ENCODE assay signal across 8 mouse cellular contexts in the genomic region with DNA sequence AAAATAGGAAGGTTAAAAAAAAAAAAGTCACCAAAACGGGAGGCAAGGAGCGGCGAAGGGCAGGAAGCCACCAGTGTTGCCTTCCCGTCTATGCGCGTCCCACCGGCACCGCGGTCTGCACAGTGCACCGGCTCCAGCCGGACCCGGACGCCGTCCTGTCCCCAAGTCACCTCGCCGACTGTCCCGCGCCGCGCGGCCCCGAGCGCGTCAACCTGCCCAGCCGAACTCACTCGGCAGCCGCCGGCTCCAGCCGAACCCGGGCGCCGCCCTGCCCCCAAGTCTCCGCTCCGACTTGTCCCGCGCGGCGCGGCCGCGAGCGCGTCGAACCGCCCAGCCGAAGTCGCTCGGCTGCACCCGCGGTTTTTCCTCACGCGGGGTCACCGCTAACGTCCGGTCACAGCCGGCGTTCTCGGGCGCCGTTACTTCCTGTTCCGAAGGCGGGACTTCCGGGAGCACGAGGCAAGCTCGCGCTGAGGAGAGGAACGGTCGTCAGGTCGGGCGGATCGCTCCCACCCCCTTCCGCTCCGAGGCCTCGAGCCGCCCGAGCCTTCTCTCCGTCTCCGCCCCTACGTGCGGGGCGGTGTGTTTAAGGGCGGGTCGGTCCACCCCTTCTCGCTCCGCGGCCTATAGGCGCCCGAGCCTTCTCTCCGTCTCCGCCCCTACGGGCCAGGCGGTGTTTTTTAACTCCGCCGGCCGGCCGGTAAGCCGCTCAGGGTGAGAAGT. TPM values are rescaled to one million over a fixed set of nuclear protein-coding genes. Genes with fewer than 3 reads are reported as not detected.
DNase-seq lines count a peak whose midpoint lies in the region; ATAC-seq lines count a peak whose summit lies in the region.

Gene Hccs (minus strand): TSS at position 428 of the 723 bp plus-strand sequence.

- no peaks in the 10 kb centered on the region for H3K27me3 ChIP-seq in heart, embryonic 13.5 days (replicated peaks)
- peaks cover 5% of the 10 kb centered on the region; the same call in 1 of the 2 replicates for H3K27me3 ChIP-seq in liver, embryonic 12.5 days (replicated peaks)
- no peaks in the 10 kb centered on the region for H3K27me3 ChIP-seq in stomach, embryonic 15.5 days (replicated peaks)

- H3K27ac ChIP-seq in brown adipose tissue, adult 24 weeks (replicated peaks; ENCODE audit: low read depth, low read length): peak within 1 kb of the TSS; percentile 88
- peak within 1 kb of the TSS; percentile 83 for H3K27ac ChIP-seq in heart, embryonic 13.5 days (replicated peaks)
- H3K27ac ChIP-seq in liver, embryonic 12.5 days: peak within 1 kb of the TSS; percentile 89
- peak within 1 kb of the TSS; percentile 79 for H3K27ac ChIP-seq in stomach, embryonic 15.5 days

- WGBS in heart, embryonic 13.5 days: 17% methylated on average over 88 of the region's 97 CpGs
- 13% methylated on average over 68 of the region's 97 CpGs for WGBS in liver, embryonic 12.5 days (ENCODE audit: insufficient replicate concordance)
- WGBS in stomach, embryonic 15.5 days: 20% methylated on average over 91 of the region's 97 CpGs

- peak within 1 kb of the TSS; percentile 70 for H3K4me2 ChIP-seq in heart, embryonic 13.5 days
- H3K4me2 ChIP-seq in liver, embryonic 12.5 days: peak within 1 kb of the TSS; percentile 75
- H3K4me2 ChIP-seq in stomach, embryonic 15.5 days: peak within 1 kb of the TSS; percentile 49

- peak within 1 kb of the TSS; percentile 85 for H3K9ac ChIP-seq in heart, embryonic 13.5 days
- H3K9ac ChIP-seq in liver, embryonic 12.5 days: peak within 1 kb of the TSS; percentile 74
- peak within 1 kb of the TSS; percentile 45 for H3K9ac ChIP-seq in stomach, embryonic 15.5 days

- peaks cover 13% of the 10 kb centered on the region for H3K36me3 ChIP-seq in heart, embryonic 13.5 days
- H3K36me3 ChIP-seq in liver, embryonic 12.5 days: peaks cover 9% of the 10 kb centered on the region; the same call in 1 of the 2 replicates
- no peaks in the 10 kb centered on the region for H3K36me3 ChIP-seq in stomach, embryonic 15.5 days

- peak within 1 kb of the TSS; percentile 94 for H3K4me3 ChIP-seq in brown adipose tissue, adult 24 weeks (ENCODE audit: insufficient read depth, low read depth, low read length)
- peak within 1 kb of the TSS; percentile 65 for H3K4me3 ChIP-seq in heart, embryonic 13.5 days
- H3K4me3 ChIP-seq in liver, embryonic 12.5 days: peak within 1 kb of the TSS; percentile 69
- H3K4me3 ChIP-seq in stomach, embryonic 15.5 days (replicated peaks): peak within 1 kb of the TSS; percentile 49

- peak; percentile 94 for DNase-seq in CD4-positive, CD25-positive, alpha-beta regulatory T cell, adult 2 months (ENCODE audit: low read depth, low spot score)
- DNase-seq in fat pad, adult 2 months (ENCODE audit: extremely low read depth, low read depth, low spot score): peak; percentile 23
- peak; percentile 93 for DNase-seq in kidney, postnatal 10 days
- peak; percentile 86 to 89 for DNase-seq in natural killer cell, adult 2 months (ENCODE audit: low spot score in 2 of 2)

- ATAC-seq in heart, embryonic 13.5 days (ENCODE audit: extremely low read depth, insufficient number of reproducible peaks, low FRiP score, low TSS enrichment): peak; percentile 99
- peak; percentile 100 for ATAC-seq in liver, embryonic 12.5 days
- peak; percentile 100 for ATAC-seq in stomach, embryonic 15.5 days (ENCODE audit: insufficient read depth, low FRiP score, low read depth)

- 0 out of 2 replicates have a peak, but pooled peaks cover 2% of the 10 kb centered on the region for H3K4me1 ChIP-seq in brown adipose tissue, adult 24 weeks (ENCODE audit: control insufficient read depth, insufficient read depth, insufficient read length, low read length)
- H3K4me1 ChIP-seq in heart, embryonic 13.5 days: peaks cover 15% of the 10 kb centered on the region
- peaks cover 12% of the 10 kb centered on the region; the same call in 1 of the 2 replicates for H3K4me1 ChIP-seq in liver, embryonic 12.5 days
- H3K4me1 ChIP-seq in stomach, embryonic 15.5 days: no peaks in the 10 kb centered on the region

- no peaks in the 10 kb centered on the region; the same call in 1 of the 2 replicates for H3K9me3 ChIP-seq in heart, embryonic 13.5 days
- no peaks in the 10 kb centered on the region for H3K9me3 ChIP-seq in liver, embryonic 12.5 days (replicated peaks)
- no peaks in the 10 kb centered on the region for H3K9me3 ChIP-seq in stomach, embryonic 15.5 days

RNA-seq across cellular contexts. Expression of gene Hccs, which starts in this region (rescaled TPM):
- polyA plus RNA-seq in brown adipose tissue, adult 24 weeks (2012; ENCODE audit: insufficient read depth, insufficient read length, missing spikeins): 35.8 and 50.3 TPM in 2 replicates
- 42.1 and 45.3 TPM in 2 replicates for polyA plus RNA-seq in heart, embryonic 13.5 days (2015; fragmentation: Nextera tagmentation; extraction: Ambion mirVana)
- polyA plus RNA-seq in liver, embryonic 12.5 days (2016; fragmentation: Nextera tagmentation; extraction: Ambion mirVana): 24.4 and 25.3 TPM in 2 replicates
- polyA plus RNA-seq in stomach, embryonic 15.5 days (2015; fragmentation: Nextera tagmentation; extraction: Ambion mirVana): 28.2 and 31.3 TPM in 2 replicates

Comparison
In these comparisons a context has a peak if more than half of its experiments do, and no peak if none do; other contexts are left out.
1. Peak in every context shown above with its lines: DNase-seq, ATAC-seq, H3K4me3 ChIP-seq and H3K27ac ChIP-seq.
2. DNase-seq: peak in every context shown above with its lines; median percentile 94 in CD4-positive, CD25-positive, alpha-beta regulatory T cell, adult 2 months; 93 in kidney, postnatal 10 days; 88 in natural killer cell, adult 2 months; 23 in fat pad, adult 2 months.